24 mouse cellular contexts compared by ENCODE assay signal in genomic region chr19:41282718-41283117, GRCm38 (mm10). TPM values are rescaled to one million over a fixed set of nuclear protein-coding genes. Genes with fewer than 3 reads are reported as not detected.
DNase-seq lines count a peak whose midpoint lies in the region; ATAC-seq lines count a peak whose summit lies in the region.
"Had no signal": no experiment of that assay in that cellular context is flagged by ENCODE, and none has a peak within 500 bp of the region (broad histone marks: within the 10 kb centered on the region; RNA-seq: fewer than 3 reads in every experiment).

No protein-coding gene starts in this region.

- 35% methylated on average over 5 of the region's 5 CpGs for WGBS in heart, embryonic 16.5 days
- WGBS in forebrain, embryonic 12.5 days, result 85% methylated on average over 5 of the region's 5 CpGs

- intact Hi-C loops in heart, postnatal 36 days (cut with DNase I), result no loop called here

- H3K4me2 ChIP-seq in heart, embryonic 16.5 days (ENCODE audit: low read depth, low read length), result peak overlapping the region; percentile 50
- no peak overlapping the region for H3K4me2 ChIP-seq in forebrain, embryonic 12.5 days
- H3K4me2 ChIP-seq: kidney, embryonic 15.5 days; lung, embryonic 15.5 days; stomach, embryonic 15.5 days had no signal

- H3K4me3 ChIP-seq in heart, embryonic 16.5 days (ENCODE audit: low read length), result peak overlapping the region; percentile 17; the same call in 1 of the 2 replicates
- no peak overlapping the region for H3K4me3 ChIP-seq in forebrain, embryonic 12.5 days (replicated peaks)
- H3K4me3 ChIP-seq: embryonic facial prominence, embryonic 10.5 days; heart, adult 2 months; kidney, embryonic 15.5 days; lung, embryonic 15.5 days; midbrain, embryonic 10.5 days; stomach, embryonic 15.5 days had no signal

- no peak; the same call in 1 of the 2 replicates for ATAC-seq in heart, embryonic 16.5 days (replicated peaks; ENCODE audit: extremely low read depth, insufficient read depth, low FRiP score)
- peak; percentile 40 for ATAC-seq in activated CD4-positive, CD25-positive, alpha-beta regulatory T cell, adult 4 months
- peak; percentile 49 to 51 for ATAC-seq in hematopoietic stem cell, adult 5-6 weeks (replicated peaks in 1 of 2; ENCODE audit: insufficient read depth in 1 of 2, low FRiP score in 2 of 2, low TSS enrichment in 1 of 2, low read depth in 1 of 2, poor library complexity in 2 of 2, severe bottlenecking in 2 of 2)
- ATAC-seq in forebrain, embryonic 12.5 days (ENCODE audit: low FRiP score), result no peak
- ATAC-seq: forebrain, postnatal 0 days; hindbrain, postnatal 0 days had no signal

- H3K4me1 ChIP-seq in heart, embryonic 16.5 days (ENCODE audit: control insufficient read depth, insufficient read depth, low read length), result peaks cover 14% of the 10 kb centered on the region
- no peaks in the 10 kb centered on the region; the same call in 1 of the 2 replicates for H3K4me1 ChIP-seq in forebrain, embryonic 12.5 days
- H3K4me1 ChIP-seq: midbrain, embryonic 10.5 days had no signal

- no peak overlapping the region for H3K27ac ChIP-seq in heart, embryonic 16.5 days (ENCODE audit: low read length)
- H3K27ac ChIP-seq in forebrain, embryonic 12.5 days, result no peak overlapping the region
- H3K27ac ChIP-seq: embryonic facial prominence, embryonic 10.5 days; heart, adult 2 months; hindbrain, postnatal 0 days; kidney, embryonic 15.5 days; liver, embryonic 14.5 days; lung, embryonic 15.5 days; midbrain, embryonic 10.5 days; stomach, embryonic 15.5 days had no signal

- no peak for DNase-seq in heart, postnatal 36 days
- peak; percentile 48 to 69 for DNase-seq in natural killer cell, adult 2 months (ENCODE audit: low spot score in 2 of 2)
- DNase-seq in adrenal gland, postnatal 4 days (ENCODE audit: low spot score in 2 of 2), result no peak
- DNase-seq: adrenal gland, postnatal 25 days; cerebellum, adult 9-11 months; forebrain, postnatal 0 days; gastrocnemius, postnatal 14 days; kidney, adult 11 months; lung, postnatal 36 days; right cerebral cortex, adult 18-20 months; right cerebral cortex, postnatal 4 days; thymus, postnatal 36 days had no signal

- H3K36me3 ChIP-seq in heart, embryonic 16.5 days (ENCODE audit: control insufficient read depth, insufficient read depth), result no peaks in the 10 kb centered on the region
- no peaks in the 10 kb centered on the region for H3K36me3 ChIP-seq in forebrain, embryonic 12.5 days (replicated peaks)
- H3K36me3 ChIP-seq: embryonic facial prominence, embryonic 10.5 days; kidney, embryonic 15.5 days; lung, embryonic 15.5 days; midbrain, embryonic 10.5 days; stomach, embryonic 15.5 days had no signal

- no peak overlapping the region for H3K9ac ChIP-seq in heart, embryonic 16.5 days (ENCODE audit: low read length)
- no peak overlapping the region for H3K9ac ChIP-seq in forebrain, embryonic 12.5 days
- H3K9ac ChIP-seq: forebrain, postnatal 0 days; kidney, embryonic 15.5 days; liver, embryonic 14.5 days; lung, embryonic 15.5 days; stomach, embryonic 15.5 days had no signal

- no peaks in the 10 kb centered on the region for H3K9me3 ChIP-seq in heart, embryonic 16.5 days (replicated peaks; ENCODE audit: control insufficient read depth, low read length)
- no peaks in the 10 kb centered on the region for H3K9me3 ChIP-seq in forebrain, embryonic 12.5 days
- H3K9me3 ChIP-seq: embryonic facial prominence, embryonic 10.5 days; kidney, embryonic 15.5 days; lung, embryonic 15.5 days; midbrain, embryonic 10.5 days; stomach, embryonic 15.5 days had no signal

- peaks cover 2% of the 10 kb centered on the region for H3K27me3 ChIP-seq in heart, embryonic 16.5 days (ENCODE audit: control insufficient read depth, insufficient read depth, low read length)
- H3K27me3 ChIP-seq in forebrain, embryonic 12.5 days, result peaks cover 4% of the 10 kb centered on the region; the same call in 1 of the 2 replicates
- H3K27me3 ChIP-seq: lung, embryonic 15.5 days; stomach, embryonic 15.5 days had no signal

RNA-seq across cellular contexts. Expression of gene Tm9sf3, which starts 18.9 kb away (rescaled TPM):
- polyA plus RNA-seq in heart, embryonic 16.5 days (2015; fragmentation: Nextera tagmentation; extraction: Ambion mirVana), result 87.7 and 95.1 TPM in 2 replicates
- total RNA-seq in heart, postnatal 36 days (2021), result 10 to 100 TPM; 73.5 to 75.7 TPM
- polyA plus RNA-seq in activated CD4-positive, CD25-positive, alpha-beta regulatory T cell, adult 4 months (2017; shearing (Covaris generic)), result 10 to 100 TPM; 27.5 to 36.5 TPM
- 268 and 295 TPM in 2 replicates for total RNA-seq in hematopoietic stem cell, adult 5-6 weeks (2017)
- total RNA-seq in adrenal gland, postnatal 4 days (2021), result 100 to 1,000 TPM; 163 to 170 TPM
- polyA plus RNA-seq in forebrain, embryonic 12.5 days (2016; fragmentation: Nextera tagmentation; extraction: Ambion mirVana), result 107 and 119 TPM in 2 replicates

Comparison
In these comparisons a context has a peak if more than half of its experiments do, and no peak if none do; other contexts are left out.
1. ATAC-seq: peak in activated CD4-positive, CD25-positive, alpha-beta regulatory T cell, adult 4 months (single experiment) and hematopoietic stem cell, adult 5-6 weeks (2 of 2); none in heart, embryonic 16.5 days (single experiment) and forebrain, embryonic 12.5 days (single experiment).
2. DNase-seq: peak in natural killer cell, adult 2 months (2 of 2); none in heart, postnatal 36 days (0 of 2) and adrenal gland, postnatal 4 days (0 of 2).